Mouse (Mus musculus) neural tube, embryonic 12.5 days (tissue): ENCODE measurements at regions not wholly inside any gene's neighbourhood (a gene's known extent, or its start where the extent isn't known, plus 50 kb on each side); places are given as distances from the start of the nearest gene placed in this dataset.

Source experiments
- ATAC-seq: fragments of 200-750 bp; cut with Nextera tagmentation; 2 replicates; pipeline ENCODE4 v1.8.0; 2017; ENCODE audit warnings: low read depth, mild to moderate bottlenecking, moderate TSS enrichment, moderate library complexity; ENCODE audit not compliant: low FRiP score
- H3K27ac ChIP-seq: fragments of 300-500 bp; sonication (generic); 2 replicates; pipeline ENCODE4 v1.5.1; 2016
- H3K27me3 ChIP-seq: fragments of 300-500 bp; sonication (generic); replicated peaks from 2 replicates; pipeline ENCODE4 v1.6.1; 2016; ENCODE audit warnings: mild to moderate bottlenecking
- H3K36me3 ChIP-seq: fragments of 300-500 bp; sonication (generic); 2 replicates; pipeline ENCODE4 v1.6.1; 2016; ENCODE audit warnings: mild to moderate bottlenecking
- H3K4me1 ChIP-seq: fragments of 300-500 bp; sonication (generic); 2 replicates; pipeline ENCODE4 v1.6.1; 2016
- H3K4me2 ChIP-seq: fragments of 300-500 bp; sonication (generic); replicated peaks from 2 replicates; pipeline ENCODE4 v1.6.1; 2016; ENCODE audit warnings: mild to moderate bottlenecking
- H3K4me3 ChIP-seq: fragments of 300-500 bp; sonication (generic); 2 replicates; pipeline ENCODE4 v1.5.1; 2016
- H3K9ac ChIP-seq: fragments of 300-500 bp; sonication (generic); 2 replicates; pipeline ENCODE4 v1.6.1; 2016; ENCODE audit warnings: mild to moderate bottlenecking
- H3K9me3 ChIP-seq: fragments of 300-500 bp; sonication (generic); 2 replicates; pipeline ENCODE4 v1.6.1; 2016; ENCODE audit warnings: mild to moderate bottlenecking
- whole genome bisulfite sequencing: fragments of 180-500 bp; shearing (Covaris S2); methylation state at CpG from one replicate; pipeline ENCODE4 v1.1.7; 2016; 5-methylcytosine and 5-hydroxymethylcytosine counted together

- Histone ChIP-seq H3K36me3 (no peaks in the 10 kb centered on the region), H3K4me3 (no peak overlapping the region), H3K4me2 (no peak overlapping the region), H3K4me1 (no peaks in the 10 kb centered on the region), H3K9me3 (no peaks in the 10 kb centered on the region), H3K27ac (no peak overlapping the region), H3K9ac (no peak overlapping the region), H3K27me3 (no peaks in the 10 kb centered on the region)
- 50% methylated on average over 5 of the region's 5 CpGs for WGBS
- ATAC-seq: peak; percentile 82
These were observed 286.6 kb upstream of the Got2 start for GRCm38 (mm10) chr8:96174996-96175395.

- Histone ChIP-seq H3K36me3 (no peaks in the 10 kb centered on the region), H3K27me3 (no peaks in the 10 kb centered on the region), H3K9me3 (no peaks in the 10 kb centered on the region), H3K4me1 (no peaks in the 10 kb centered on the region), H3K9ac (no peak overlapping the region), H3K27ac (no peak overlapping the region), H3K4me3 (no peak overlapping the region), H3K4me2 (no peak overlapping the region)
- no peak for ATAC-seq
- 92% methylated on average over 8 of the region's 8 CpGs for WGBS
These were observed 276.6 kb upstream of the Got2 start for GRCm38 (mm10) chr8:96164933-96165332.

- no peak for ATAC-seq
- H3K9ac ChIP-seq: no peak overlapping the region
- 45% methylated on average over 6 of the region's 6 CpGs for WGBS
These were observed 271.6 kb upstream of the Got2 start for GRCm38 (mm10) chr8:96159899-96160298.

GRCm38 (mm10) chr8:96152496-96153250, 264.3 kb upstream of the Got2 start:
- H3K9ac ChIP-seq: no peak overlapping the region
- H3K27me3 ChIP-seq: no peaks in the 10 kb centered on the region
- H3K4me2 ChIP-seq: no peak overlapping the region
- no peak overlapping the region for H3K27ac ChIP-seq
- no peak overlapping the region for H3K4me3 ChIP-seq
- no peaks in the 10 kb centered on the region for H3K4me1 ChIP-seq
- no peaks in the 10 kb centered on the region for H3K36me3 ChIP-seq
- H3K9me3 ChIP-seq: no peaks in the 10 kb centered on the region
- ATAC-seq: no peak
- 40% methylated on average over 12 of the region's 12 CpGs for WGBS

More at GRCm38 (mm10) chr8:96159899-96160298, 271.6 kb upstream of the Got2 start:
- H3K4me1 ChIP-seq: no peaks in the 10 kb centered on the region
- no peak overlapping the region for H3K4me3 ChIP-seq
- H3K27me3 ChIP-seq: no peaks in the 10 kb centered on the region
- H3K9me3 ChIP-seq: no peaks in the 10 kb centered on the region
- no peak overlapping the region for H3K4me2 ChIP-seq
- no peaks in the 10 kb centered on the region for H3K36me3 ChIP-seq
- H3K27ac ChIP-seq: no peak overlapping the region

GRCm38 (mm10) chr8:96152056-96152455, 263.7 kb upstream of the Got2 start:
- no peaks in the 10 kb centered on the region for H3K9me3 ChIP-seq
- H3K27me3 ChIP-seq: no peaks in the 10 kb centered on the region
- no peak overlapping the region for H3K27ac ChIP-seq
- H3K4me1 ChIP-seq: no peaks in the 10 kb centered on the region
- 84% methylated on average over 10 of the region's 10 CpGs for WGBS
- H3K4me3 ChIP-seq: no peak overlapping the region
- no peaks in the 10 kb centered on the region for H3K36me3 ChIP-seq
- no peak overlapping the region for H3K4me2 ChIP-seq
- no peak overlapping the region for H3K9ac ChIP-seq
- ATAC-seq: no peak

GRCm38 (mm10) chr8:96151065-96151472, 262.7 kb upstream of the Got2 start:
- no peak for ATAC-seq
- no peak overlapping the region for H3K9ac ChIP-seq
- H3K4me3 ChIP-seq: no peak overlapping the region
- no peaks in the 10 kb centered on the region for H3K9me3 ChIP-seq
- H3K36me3 ChIP-seq: no peaks in the 10 kb centered on the region
- no peak overlapping the region for H3K4me2 ChIP-seq
- H3K27ac ChIP-seq: no peak overlapping the region
- H3K4me1 ChIP-seq: no peaks in the 10 kb centered on the region
- no peaks in the 10 kb centered on the region for H3K27me3 ChIP-seq
- 86% methylated on average over 16 of the region's 16 CpGs for WGBS

- Histone ChIP-seq H3K9me3 (no peaks in the 10 kb centered on the region), H3K36me3 (no peaks in the 10 kb centered on the region), H3K4me3 (no peak overlapping the region), H3K27me3 (no peaks in the 10 kb centered on the region), H3K4me1 (no peaks in the 10 kb centered on the region), H3K9ac (no peak overlapping the region), H3K4me2 (no peak overlapping the region), H3K27ac (no peak overlapping the region)
- 24% methylated on average over 5 of the region's 5 CpGs for WGBS
- no peak for ATAC-seq
These were observed 243.8 kb upstream of the Got2 start for GRCm38 (mm10) chr8:96132183-96132582.

- Histone ChIP-seq H3K4me1 (no peaks in the 10 kb centered on the region), H3K36me3 (no peaks in the 10 kb centered on the region), H3K4me3 (no peak overlapping the region), H3K27me3 (no peaks in the 10 kb centered on the region), H3K9ac (no peak overlapping the region), H3K27ac (no peak overlapping the region), H3K9me3 (no peaks in the 10 kb centered on the region), H3K4me2 (no peak overlapping the region)
- ATAC-seq: no peak
- 73% methylated on average over 2 of the region's 2 CpGs for WGBS
These were observed 240.0 kb upstream of the Got2 start for GRCm38 (mm10) chr8:96128329-96128728.

- H3K9me3 ChIP-seq: no peaks in the 10 kb centered on the region
- no peak overlapping the region for H3K27ac ChIP-seq
- H3K9ac ChIP-seq: no peak overlapping the region
- ATAC-seq: no peak
- no peaks in the 10 kb centered on the region for H3K27me3 ChIP-seq
- WGBS: 86% methylated on average over 5 of the region's 5 CpGs
- H3K36me3 ChIP-seq: no peaks in the 10 kb centered on the region
- no peak overlapping the region for H3K4me2 ChIP-seq
- no peak overlapping the region for H3K4me3 ChIP-seq
- H3K4me1 ChIP-seq: no peaks in the 10 kb centered on the region
These were observed 212.5 kb upstream of the Got2 start for GRCm38 (mm10) chr8:96100817-96101216.

GRCm38 (mm10) chr8:96092931-96093330, 204.6 kb upstream of the Got2 start:
- H3K36me3 ChIP-seq: no peaks in the 10 kb centered on the region
- no peak for ATAC-seq
- H3K4me2 ChIP-seq: no peak overlapping the region
- no peaks in the 10 kb centered on the region for H3K27me3 ChIP-seq
- H3K9me3 ChIP-seq: no peaks in the 10 kb centered on the region
- no peak overlapping the region for H3K9ac ChIP-seq
- H3K4me1 ChIP-seq: no peaks in the 10 kb centered on the region
- no peak overlapping the region for H3K4me3 ChIP-seq
- WGBS: 90% methylated on average over 3 of the region's 3 CpGs
- no peak overlapping the region for H3K27ac ChIP-seq

- Histone ChIP-seq H3K4me2 (no peak overlapping the region), H3K27ac (no peak overlapping the region), H3K36me3 (no peaks in the 10 kb centered on the region), H3K27me3 (no peaks in the 10 kb centered on the region), H3K4me1 (no peaks in the 10 kb centered on the region), H3K9me3 (no peaks in the 10 kb centered on the region), H3K4me3 (no peak overlapping the region), H3K9ac (no peak overlapping the region)
- 94% methylated on average over 1 of the region's 1 CpGs for WGBS
- ATAC-seq: no peak
These were observed 201.9 kb upstream of the Got2 start for GRCm38 (mm10) chr8:96090231-96090630.

GRCm38 (mm10) chr8:96068306-96068705, 180.0 kb upstream of the Got2 start:
- no peaks in the 10 kb centered on the region for H3K9me3 ChIP-seq
- H3K27ac ChIP-seq: no peak overlapping the region
- no peak overlapping the region for H3K9ac ChIP-seq
- no peaks in the 10 kb centered on the region for H3K36me3 ChIP-seq
- H3K4me3 ChIP-seq: no peak overlapping the region
- H3K27me3 ChIP-seq: no peaks in the 10 kb centered on the region
- WGBS: 88% methylated on average over 5 of the region's 5 CpGs
- no peak for ATAC-seq
- H3K4me2 ChIP-seq: no peak overlapping the region
- no peaks in the 10 kb centered on the region for H3K4me1 ChIP-seq

GRCm38 (mm10) chr8:96047686-96048085, 159.3 kb upstream of the Got2 start:
- WGBS: 40% methylated on average over 3 of the region's 3 CpGs
- no peaks in the 10 kb centered on the region for H3K27me3 ChIP-seq
- no peak overlapping the region for H3K9ac ChIP-seq
- H3K4me1 ChIP-seq: no peaks in the 10 kb centered on the region; the same call in 1 of the 2 replicates
- ATAC-seq: no peak
- no peaks in the 10 kb centered on the region for H3K36me3 ChIP-seq
- no peak overlapping the region for H3K27ac ChIP-seq
- H3K4me2 ChIP-seq: no peak overlapping the region
- no peak overlapping the region for H3K4me3 ChIP-seq
- no peaks in the 10 kb centered on the region for H3K9me3 ChIP-seq
